Mouse (Mus musculus): Measurements from ENCODE around the gene Svs1. TPM values are rescaled to one million over a fixed set of nuclear protein-coding genes. Genes with fewer than 3 reads are reported as not detected.

Svs1 gene
- total RNA-seq, 2 experiments from 2014 or later, result not detected

GRCm38 (mm10) chr6:49008420-49009160 lies 21.9 kb downstream of the Svs1 start:
- no peak for DNase-seq (ENCODE audit: low spot score in 2 of 2)
- intact Hi-C loops (cut with DNase I), result no loop called here

GRCm38 (mm10) chr6:49009161-49009555 lies 22.5 kb downstream of the Svs1 start:
- intact Hi-C loops (cut with DNase I), result no loop called here
- DNase-seq (ENCODE audit: low spot score in 2 of 2), result no peak

- intact Hi-C loops (cut with DNase I), result no loop called here
- no peak for DNase-seq (ENCODE audit: low spot score in 2 of 2)
Measured at GRCm38 (mm10) chr6:49009665-49010064, 23.0 kb downstream of the Svs1 start.

- intact Hi-C loops (cut with DNase I), result no loop called here
- DNase-seq (ENCODE audit: low spot score in 2 of 2), result no peak
Measured at GRCm38 (mm10) chr6:49011191-49011590, 24.5 kb downstream of the Svs1 start.

- intact Hi-C loops (cut with DNase I), result no loop called here
- no peak for DNase-seq (ENCODE audit: low spot score in 2 of 2)
Measured at GRCm38 (mm10) chr6:49013023-49013422, 26.4 kb downstream of the Svs1 start.

GRCm38 (mm10) chr6:49013458-49013857 lies 26.8 kb downstream of the Svs1 start:
- DNase-seq (ENCODE audit: low spot score in 2 of 2), result no peak
- intact Hi-C loops (cut with DNase I), result no loop called here

GRCm38 (mm10) chr6:49017150-49017549 lies 30.5 kb downstream of the Svs1 start:
- no peak for DNase-seq (ENCODE audit: low spot score in 2 of 2)
- intact Hi-C loops (cut with DNase I), result no loop called here

- no peak for DNase-seq (ENCODE audit: low spot score in 2 of 2)
- intact Hi-C loops (cut with DNase I), result no loop called here
Measured at GRCm38 (mm10) chr6:49019341-49019740, 32.7 kb downstream of the Svs1 start.

GRCm38 (mm10) chr6:49021141-49022012 lies 34.7 kb downstream of the Svs1 start:
- intact Hi-C loops (cut with DNase I), result no loop called here
- DNase-seq (ENCODE audit: low spot score in 2 of 2), result peak; percentile 24 to 50

GRCm38 (mm10) chr6:49022384-49022783 lies 35.7 kb downstream of the Svs1 start:
- intact Hi-C loops (cut with DNase I), result no loop called here
- DNase-seq (ENCODE audit: low spot score in 2 of 2), result no peak

GRCm38 (mm10) chr6:49023315-49023714 lies 36.7 kb downstream of the Svs1 start:
- intact Hi-C loops (cut with DNase I), result no loop called here
- no peak for DNase-seq (ENCODE audit: low spot score in 2 of 2)

GRCm38 (mm10) chr6:49025290-49025689 lies 38.6 kb downstream of the Svs1 start:
- intact Hi-C loops (cut with DNase I), result no loop called here
- no peak for DNase-seq (ENCODE audit: low spot score in 2 of 2)

- DNase-seq (ENCODE audit: low spot score in 2 of 2), result no peak
Measured at GRCm38 (mm10) chr6:49026496-49026895, 39.8 kb downstream of the Svs1 start.

GRCm38 (mm10) chr6:49028019-49028418 lies 41.4 kb downstream of the Svs1 start:
- intact Hi-C loops (cut with DNase I), result no loop called here

More at GRCm38 (mm10) chr6:49026496-49026895, 39.8 kb downstream of the Svs1 start:
- intact Hi-C loops (cut with DNase I), result no loop called here

GRCm38 (mm10) chr6:49028708-49029107 lies 42.0 kb downstream of the Svs1 start:
- intact Hi-C loops (cut with DNase I), result no loop called here
- no peak for DNase-seq (ENCODE audit: low spot score in 2 of 2)

More at GRCm38 (mm10) chr6:49028019-49028418, 41.4 kb downstream of the Svs1 start:
- DNase-seq (ENCODE audit: low spot score in 2 of 2), result no peak

- intact Hi-C loops (cut with DNase I), result no loop called here
Measured at GRCm38 (mm10) chr6:49031230-49031629, 44.6 kb downstream of the Svs1 start.

GRCm38 (mm10) chr6:49032783-49033182 lies 46.1 kb downstream of the Svs1 start:
- DNase-seq (ENCODE audit: low spot score in 2 of 2), result no peak
- intact Hi-C loops (cut with DNase I), result no loop called here

More at GRCm38 (mm10) chr6:49031230-49031629, 44.6 kb downstream of the Svs1 start:
- no peak for DNase-seq (ENCODE audit: low spot score in 2 of 2)

- intact Hi-C loops (cut with DNase I), result no loop called here
- no peak for DNase-seq (ENCODE audit: low spot score in 2 of 2)
Measured at GRCm38 (mm10) chr6:49036275-49037267, 49.9 kb downstream of the Svs1 start, which contains the start of gene Gpnmb. Gene Gpnmb (plus strand): TSS chr6:49036546.

GRCm38 (mm10) chr6:49037268-49037662 lies 50.6 kb downstream of the Svs1 start:
- DNase-seq (ENCODE audit: low spot score in 2 of 2), result no peak
- intact Hi-C loops (cut with DNase I), result no loop called here

All from left cerebral cortex, postnatal 36 days (tissue).